Mouse (Mus musculus) brain, embryonic 18.5 days (tissue): ENCODE measurements around the gene Nupl1.
A peak's percentile ranks its signal among the peaks of the same experiment; 100 is the strongest.

Experiments
- DNase-seq: peaks from one replicate; pipeline ENCODE4 v3.0.0-alpha.2; 2012; ENCODE audit warnings: low read depth, low spot score

The Nupl1 gene

DNA sequence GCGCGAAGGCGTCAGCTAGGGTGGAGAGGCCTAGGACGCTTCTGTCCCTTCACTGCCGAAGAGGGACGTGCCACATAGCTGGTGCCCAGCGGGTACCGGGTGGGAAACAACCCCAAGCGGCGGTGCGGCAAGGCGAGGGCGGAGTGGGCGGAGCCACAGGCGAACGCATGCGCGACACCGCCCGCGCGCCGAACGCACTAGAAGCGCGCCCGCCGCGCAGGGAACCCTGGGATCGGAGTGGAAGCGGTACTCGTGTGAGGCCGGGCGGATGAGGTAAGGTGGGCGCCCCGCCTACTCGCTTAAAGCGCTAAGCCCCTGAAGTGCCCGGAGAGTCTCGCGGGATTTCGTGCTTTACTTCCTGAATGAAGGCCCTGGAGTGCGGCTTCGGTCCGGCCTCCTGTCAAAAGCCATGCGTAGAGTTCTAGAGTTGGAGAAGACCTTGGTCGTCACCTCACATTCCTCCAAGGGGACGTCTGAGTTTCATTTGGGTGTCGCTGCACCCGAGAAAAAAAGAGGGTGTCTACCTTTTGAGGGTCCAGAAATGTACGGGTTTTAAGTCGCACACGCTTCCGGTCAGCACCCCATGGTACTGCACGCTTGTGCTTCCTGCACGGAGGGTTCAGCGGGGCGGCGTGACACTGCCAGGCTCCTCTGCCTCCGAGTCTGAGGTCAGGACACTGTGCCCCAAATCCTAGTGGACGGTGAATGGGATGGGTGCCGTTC lies at the start of gene Nupl1, which contains the start of gene Gm49336:
Gene Nupl1, minus strand, starts transcription at position 151 of the 723 bp plus-strand sequence.
Gene Gm49336, minus strand, starts transcription at position 227 of the 723 bp plus-strand sequence.
- DNase-seq = peak; percentile 98

GRCm38 (mm10) chr14:60301024-60301423 lies 49.8 kb upstream of the Nupl1 start:
- DNase-seq = no peak

- DNase-seq = no peak
These were observed 49.2 kb upstream of the Nupl1 start for GRCm38 (mm10) chr14:60300224-60300991.

GRCm38 (mm10) chr14:60295531-60295930 lies 44.3 kb upstream of the Nupl1 start:
- DNase-seq = no peak

DNA sequence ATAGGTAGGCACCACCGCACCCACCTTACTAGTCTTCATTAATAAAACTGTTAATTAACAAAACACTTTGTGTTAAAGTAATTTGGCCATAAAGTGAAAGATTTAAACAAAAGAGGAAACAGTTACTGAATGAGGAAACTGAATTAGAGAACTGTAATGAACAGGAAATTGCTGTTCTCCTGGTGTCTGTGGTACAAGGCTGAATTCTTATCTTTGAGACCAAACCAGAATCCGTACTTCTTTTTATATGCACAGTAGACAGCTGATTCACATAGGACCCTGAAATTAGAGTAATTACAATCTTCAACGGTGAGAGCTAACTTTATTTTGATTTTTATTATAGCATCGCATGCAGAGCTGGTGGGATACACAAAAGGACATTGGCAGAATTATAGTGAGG lies 39.1 kb upstream of the Nupl1 start:
- no peak for DNase-seq

GRCm38 (mm10) chr14:60286194-60286863 lies 35.1 kb upstream of the Nupl1 start:
- DNase-seq = no peak

DNA sequence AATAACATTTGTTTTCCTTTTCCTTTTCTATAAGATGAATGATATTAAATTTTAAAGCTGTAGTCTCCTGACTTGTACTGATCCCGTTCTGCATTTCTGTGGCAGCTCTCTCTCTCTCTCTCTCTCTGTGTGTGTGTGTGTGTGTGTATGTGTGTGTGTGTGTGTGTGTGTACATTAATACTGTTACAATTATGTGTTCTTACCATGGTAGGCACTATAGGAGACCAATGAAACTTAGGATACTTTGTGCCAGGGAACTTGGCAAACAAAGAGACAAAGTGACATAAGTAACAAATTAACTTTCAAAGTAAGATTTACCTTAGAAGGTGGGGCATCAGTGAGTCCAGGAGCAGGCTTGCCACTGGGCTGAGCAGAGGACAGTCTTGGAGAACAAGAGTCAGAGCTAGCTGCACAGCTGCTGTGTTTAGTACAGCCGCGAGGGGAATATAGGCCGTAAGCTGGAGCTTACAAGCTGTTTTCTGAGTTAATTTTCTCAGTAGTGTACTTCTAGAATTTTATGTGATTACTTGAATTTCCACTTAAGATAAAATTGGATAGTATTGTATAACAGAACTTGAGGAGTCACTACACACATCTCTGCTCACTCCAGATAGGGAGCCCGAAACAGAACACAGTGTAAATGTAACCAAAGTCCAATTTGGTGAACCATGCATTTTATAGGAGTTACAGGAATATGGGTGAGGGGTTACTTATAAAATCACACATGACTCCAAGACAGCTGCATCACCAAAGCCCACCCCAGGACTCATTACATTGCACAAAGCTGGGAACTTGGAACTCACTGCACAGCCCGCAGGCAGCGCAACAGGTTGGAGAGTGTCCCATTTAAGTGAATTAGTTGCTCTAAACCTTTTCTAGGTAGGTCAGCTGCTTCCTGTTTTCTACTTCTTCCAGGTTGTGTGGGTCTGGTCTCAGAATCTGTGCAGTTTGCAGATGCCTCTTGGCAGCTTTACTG lies 24.4 kb upstream of the Nupl1 start:
- DNase-seq = no peak

DNA sequence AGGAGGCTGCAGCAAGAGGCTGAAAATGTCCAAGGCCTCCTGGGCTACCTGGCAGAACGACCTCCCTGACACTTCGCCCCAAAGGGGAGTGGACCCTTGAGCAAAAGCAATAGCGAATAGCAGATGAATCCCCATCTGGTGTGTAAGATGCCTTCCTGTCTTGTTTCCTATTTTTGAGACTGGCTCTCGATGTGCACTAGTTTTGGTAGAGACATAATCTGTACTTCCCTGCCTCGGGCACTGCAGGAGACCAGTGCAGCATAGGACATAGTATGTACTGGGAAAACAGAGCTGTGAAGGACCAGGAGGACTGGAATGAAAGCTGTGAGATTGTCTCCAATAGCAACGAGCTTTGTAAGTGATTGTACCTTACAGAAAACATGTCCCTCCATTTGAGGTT lies 22.1 kb upstream of the Nupl1 start:
- DNase-seq = no peak

DNA sequence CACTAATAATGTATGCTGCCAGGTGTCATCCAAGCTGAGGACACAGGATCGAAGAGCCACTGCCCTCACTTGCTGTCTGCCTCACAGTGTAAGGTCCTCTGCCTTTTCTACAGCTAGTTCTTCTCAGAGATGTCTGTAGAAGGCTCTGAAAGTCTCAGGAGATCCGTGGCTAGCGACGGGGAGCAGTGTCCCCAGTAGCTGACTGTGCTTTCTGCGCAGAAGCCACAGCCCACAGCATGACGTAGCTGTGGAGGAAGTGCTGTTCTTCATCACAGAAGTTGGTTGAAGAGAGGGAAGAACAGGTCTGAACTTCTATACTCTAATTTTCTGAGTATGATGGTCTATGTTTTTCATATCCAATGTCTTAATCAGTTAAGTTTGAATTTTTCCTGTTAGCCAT lies 18.1 kb upstream of the Nupl1 start:
- no peak for DNase-seq

GRCm38 (mm10) chr14:60264990-60265876 lies 14.0 kb upstream of the Nupl1 start, which contains the start of gene Mtmr6:
TSS of gene Mtmr6 (plus strand) at chr14:60265228.
- peak; percentile 96 for DNase-seq

GRCm38 (mm10) chr14:60262316-60262715 lies 11.1 kb upstream of the Nupl1 start:
- DNase-seq = no peak

GRCm38 (mm10) chr14:60257851-60258250 lies 6.6 kb upstream of the Nupl1 start:
- DNase-seq = no peak

- no peak for DNase-seq
These were observed 5.9 kb upstream of the Nupl1 start for GRCm38 (mm10) chr14:60257101-60257500.

DNA sequence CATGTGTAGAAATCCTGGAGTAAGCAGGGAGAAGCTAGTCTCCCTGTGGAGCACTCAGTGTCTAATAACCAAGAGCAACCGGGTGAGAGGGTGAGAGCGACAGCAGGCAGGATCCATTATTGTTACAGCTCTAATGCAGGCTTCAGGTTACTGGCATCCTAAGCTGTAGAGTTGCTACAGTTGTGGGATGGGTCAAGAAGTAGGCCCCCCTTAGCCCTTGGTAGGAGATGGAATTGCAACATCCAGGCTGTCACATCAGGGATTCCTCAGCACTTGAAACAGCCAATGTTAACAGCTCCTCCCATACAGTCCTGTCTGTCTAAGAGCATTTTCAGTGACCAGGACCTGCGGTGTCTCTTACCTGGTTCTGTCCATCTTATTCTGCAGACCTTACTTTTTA lies 5.1 kb upstream of the Nupl1 start:
- DNase-seq = no peak

GRCm38 (mm10) chr14:60254774-60255173 lies 3.5 kb upstream of the Nupl1 start:
- no peak for DNase-seq

- no peak for DNase-seq
These were observed 2.2 kb upstream of the Nupl1 start for GRCm38 (mm10) chr14:60253466-60253865.

DNA sequence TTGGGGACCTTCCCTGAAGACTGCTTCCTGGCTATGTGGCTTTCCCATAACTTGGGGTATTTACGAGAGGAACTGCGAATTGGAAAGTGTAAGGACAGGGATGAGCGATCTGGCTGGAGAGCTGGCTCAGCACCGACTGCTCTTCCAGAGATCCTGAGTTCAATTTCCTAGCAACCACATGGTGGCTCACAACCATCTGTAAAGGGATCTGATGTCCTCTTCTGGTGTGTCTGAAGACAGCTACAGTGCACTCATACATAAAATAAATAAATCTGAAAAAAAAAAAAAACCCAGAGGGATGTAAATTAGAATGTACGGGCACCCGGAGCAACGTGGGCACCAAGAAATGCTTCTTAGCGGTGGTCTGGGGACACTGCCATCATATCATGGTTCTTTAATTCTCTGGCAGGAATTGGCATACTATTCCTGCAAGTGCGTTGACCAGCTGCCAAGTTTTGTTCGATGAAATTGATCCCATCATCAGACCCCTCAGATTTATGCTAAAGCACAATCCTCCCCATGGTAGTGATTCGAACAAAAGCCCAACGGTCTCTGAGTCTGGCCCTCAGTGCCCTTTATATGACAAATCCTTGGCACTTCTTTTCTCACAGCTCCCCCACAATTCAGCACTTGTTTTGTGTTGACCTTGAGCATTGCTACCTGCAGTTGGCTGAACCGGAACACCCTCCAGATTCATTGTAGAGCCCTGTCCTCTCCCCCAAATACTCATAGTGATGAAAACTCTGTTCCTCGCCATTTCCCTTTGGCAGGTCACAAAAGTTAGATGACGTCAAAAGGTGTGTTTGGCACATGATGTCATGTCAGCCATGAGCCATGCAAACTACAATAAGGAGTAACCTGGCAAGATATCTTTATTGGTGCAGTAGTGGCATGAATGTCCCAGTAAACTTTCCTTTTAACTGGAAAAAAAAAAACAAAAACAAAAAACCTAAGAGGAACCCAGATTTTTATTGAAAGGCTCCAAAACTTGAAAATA lies 1.1 kb upstream of the Nupl1 start:
- no peak for DNase-seq

DNA sequence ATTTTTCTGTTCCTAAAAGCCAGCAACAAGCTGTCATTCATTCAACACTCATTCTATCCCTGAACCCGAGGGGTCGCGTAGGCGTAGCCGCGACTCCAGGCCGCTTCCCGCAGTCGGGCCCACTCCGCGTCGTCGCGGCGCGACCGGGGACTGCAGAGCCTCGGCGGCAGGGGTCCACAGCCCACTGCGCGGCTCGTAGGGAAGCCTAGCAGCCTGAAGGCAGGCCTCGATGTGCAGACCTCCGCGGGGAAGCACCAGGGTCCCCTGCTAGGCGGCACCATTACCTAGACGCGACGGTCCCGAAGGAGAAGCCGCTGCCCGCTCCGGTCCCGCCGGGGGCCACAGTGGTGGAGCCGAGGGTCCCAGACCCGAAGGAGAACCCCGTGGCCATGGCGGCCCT lies 352 bp downstream of the Nupl1 start:
- no peak for DNase-seq

DNA sequence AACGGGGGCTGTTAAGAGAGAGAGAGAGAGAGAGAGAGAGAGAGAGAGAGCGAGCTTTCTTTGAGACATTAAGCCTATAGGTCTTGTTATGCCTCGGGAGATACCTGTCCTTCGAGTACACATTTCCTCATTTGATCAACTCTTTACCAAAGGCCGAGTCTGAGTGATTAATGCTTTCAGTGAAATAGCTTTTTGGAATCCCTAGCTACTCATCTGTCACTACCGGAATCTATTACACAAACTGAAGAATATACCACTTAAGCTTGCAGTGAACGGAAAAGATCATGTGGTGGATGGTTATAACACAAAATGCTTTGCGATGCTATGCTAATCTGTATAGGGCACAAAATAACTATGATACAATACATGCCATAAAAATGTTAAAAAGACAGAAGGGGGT lies 865 bp downstream of the Nupl1 start:
- DNase-seq = no peak
